Mouse (Mus musculus) 3134 (cell line): Measurements from ENCODE around the gene Psme3.
A peak's percentile ranks its signal among the peaks of the same experiment; 100 is the strongest.
"Not testable (repeated sequence)": the region's sequence is repeated elsewhere in the genome, so short reads cannot be mapped to it uniquely, and the experiment has no call there.

Experiments
- DNase-seq: peaks from one replicate; pipeline ENCODE4 v3.0.0-alpha.2; 2011; ENCODE audit warnings: low spot score; ENCODE audit not compliant: insufficient read length; ENCODE audit errors: extremely low read depth

Psme3 gene

GRCm38 (mm10) chr11:101311083-101311482 lies 4.9 kb upstream of the Psme3 start:
- DNase-seq: no peak

- no peak for DNase-seq
These were observed 3.9 kb upstream of the Psme3 start for GRCm38 (mm10) chr11:101312150-101312549.

GRCm38 (mm10) chr11:101314567-101314966 lies 1.4 kb upstream of the Psme3 start:
- DNase-seq: no peak

- no peak for DNase-seq
These were observed 847 bp upstream of the Psme3 start for GRCm38 (mm10) chr11:101315082-101315650.

- DNase-seq: no peak
These were observed 496 bp downstream of the Psme3 start for GRCm38 (mm10) chr11:101316501-101316917.

GRCm38 (mm10) chr11:101323609-101324008 lies 7.6 kb downstream of the Psme3 start:
- DNase-seq: no peak

- DNase-seq: no peak
These were observed 8.8 kb downstream of the Psme3 start, which contains the start of gene Aoc2 for GRCm38 (mm10) chr11:101324763-101325162. Gene Aoc2, plus strand, starts transcription at chr11:101325063.

GRCm38 (mm10) chr11:101325201-101325600 lies 9.2 kb downstream of the Psme3 start:
- not testable (repeated sequence) for DNase-seq

GRCm38 (mm10) chr11:101326147-101326546 lies 10.1 kb downstream of the Psme3 start:
- no peak for DNase-seq

- no peak for DNase-seq
These were observed 11.3 kb downstream of the Psme3 start for GRCm38 (mm10) chr11:101327311-101327710.

- DNase-seq: peak; percentile 64
These were observed 13.1 kb downstream of the Psme3 start for GRCm38 (mm10) chr11:101328941-101329635.

GRCm38 (mm10) chr11:101330371-101330924 lies 14.4 kb downstream of the Psme3 start, which contains the start of gene Aoc3:
Gene Aoc3, plus strand, starts transcription at chr11:101330605.
- DNase-seq: no peak

GRCm38 (mm10) chr11:101330961-101331360 lies 14.9 kb downstream of the Psme3 start:
- DNase-seq: not testable (repeated sequence)

GRCm38 (mm10) chr11:101332537-101332936 lies 16.5 kb downstream of the Psme3 start:
- no peak for DNase-seq

- DNase-seq: no peak
These were observed 18.0 kb downstream of the Psme3 start for GRCm38 (mm10) chr11:101334023-101334422.

GRCm38 (mm10) chr11:101334516-101334915 lies 18.5 kb downstream of the Psme3 start:
- DNase-seq: no peak

GRCm38 (mm10) chr11:101335685-101336084 lies 19.7 kb downstream of the Psme3 start:
- DNase-seq: no peak

GRCm38 (mm10) chr11:101338123-101338760 lies 22.2 kb downstream of the Psme3 start:
- peak; percentile 36 for DNase-seq

GRCm38 (mm10) chr11:101347083-101347775 lies 31.2 kb downstream of the Psme3 start:
- no peak for DNase-seq

- DNase-seq: no peak
These were observed 32.8 kb downstream of the Psme3 start for GRCm38 (mm10) chr11:101348774-101349173.

- DNase-seq: no peak
These were observed 33.2 kb downstream of the Psme3 start for GRCm38 (mm10) chr11:101349216-101349615.
